Mouse (Mus musculus): Measurements from ENCODE around the gene Tns1.

- no peak for TF ChIP-seq USF1 (IDR thresholded peaks at IDR 0.05; ENCODE audit: low read depth)
- no peak for TF ChIP-seq CTCF (IDR thresholded peaks at IDR 0.05; ENCODE audit: control insufficient read depth, insufficient read depth, insufficient read length)
- TF ChIP-seq CEBPB (IDR thresholded peaks at IDR 0.05; ENCODE audit: low read depth) = no peak
- no peak for TF ChIP-seq MAX (IDR thresholded peaks at IDR 0.05)
Measured at GRCm38 (mm10) chr1:74030901-74031360, 93.3 kb downstream of the Tns1 start.

All from C2C12 (cell line).